Mouse (Mus musculus) neural tube, embryonic 14.5 days (tissue): ENCODE measurements around the gene Spats1. TPM values are rescaled to one million over a fixed set of nuclear protein-coding genes. Genes with fewer than 3 reads are reported as not detected.

ENCODE experiments used
- ATAC-seq: fragments of 200-750 bp; cut with Nextera tagmentation; 2 replicates; pipeline ENCODE4 v1.8.0; 2017; ENCODE audit warnings: low read depth, mild to moderate bottlenecking, moderate TSS enrichment, moderate library complexity
- H3K27ac ChIP-seq: fragments of 300-500 bp; sonication (generic); 2 replicates; pipeline ENCODE4 v1.5.1; 2014; ENCODE audit warnings: low read depth, mild to moderate bottlenecking, control low read depth, low read length, moderate library complexity, mixed read lengths
- H3K27me3 ChIP-seq: fragments of 300-500 bp; sonication (generic); 2 replicates; pipeline ENCODE4 v1.6.1; 2014; ENCODE audit warnings: low read length; ENCODE audit not compliant: control insufficient read depth, insufficient read depth
- H3K36me3 ChIP-seq: fragments of 300-500 bp; sonication (generic); 2 replicates; pipeline ENCODE4 v1.6.1; 2014; ENCODE audit warnings: low read length, mixed read lengths; ENCODE audit not compliant: control insufficient read depth, insufficient read depth
- H3K4me1 ChIP-seq: fragments of 300-500 bp; sonication (generic); 2 replicates; pipeline ENCODE4 v1.6.1; 2014; ENCODE audit warnings: low read length; ENCODE audit not compliant: control insufficient read depth, insufficient read depth
- H3K4me2 ChIP-seq: fragments of 300-500 bp; sonication (generic); 2 replicates; pipeline ENCODE4 v1.6.1; 2014; ENCODE audit warnings: mild to moderate bottlenecking, low read depth, low read length, control low read depth
- H3K4me3 ChIP-seq: fragments of 300-500 bp; sonication (generic); 2 replicates; pipeline ENCODE4 v1.5.1; 2014; ENCODE audit warnings: low read depth, low read length, control low read depth, mixed read lengths
- H3K9ac ChIP-seq: fragments of 300-500 bp; sonication (generic); replicated peaks from 2 replicates; pipeline ENCODE4 v1.6.1; 2014; ENCODE audit warnings: low read depth, mild to moderate bottlenecking, control low read depth, low read length, mixed read lengths
- H3K9me3 ChIP-seq: fragments of 300-500 bp; sonication (generic); 2 replicates; pipeline ENCODE4 v1.6.1; 2016; ENCODE audit warnings: low read length; ENCODE audit not compliant: control insufficient read depth
- WGBS: fragments of 180-500 bp; shearing (Covaris S2); extraction: QIAGEN DNeasy Blood & Tissue Kit; methylation state at CpG from one replicate; pipeline ENCODE4 v1.1.7; 2014; 5-methylcytosine and 5-hydroxymethylcytosine counted together
- polyA plus RNA-seq: library from polyadenylated mRNA; unstranded; fragments of >200 nt; fragmentation: Nextera tagmentation; extraction: Ambion mirVana; gene quantifications from 2 replicates; pipeline ENCODE4 v1.2.1, GENCODE M21; 2014

The Spats1 gene
- polyA plus RNA-seq, 1 experiment from 2014 or later = 2.8 TPM

GRCm38 (mm10) chr17:45499516-45499915 lies 24.3 kb upstream of the Spats1 start:
- Histone ChIP-seq H3K27me3 (no peaks in the 10 kb centered on the region), H3K4me3 (no peak overlapping the region), H3K36me3 (no peaks in the 10 kb centered on the region), H3K9ac (no peak overlapping the region), H3K9me3 (no peaks in the 10 kb centered on the region), H3K4me2 (no peak overlapping the region), H3K4me1 (no peaks in the 10 kb centered on the region), H3K27ac (no peak overlapping the region)
- no peak for ATAC-seq
- 48% methylated on average over 2 of the region's 2 CpGs for WGBS

GRCm38 (mm10) chr17:45498397-45498796 lies 23.2 kb upstream of the Spats1 start:
- Histone ChIP-seq H3K4me2 (no peak overlapping the region), H3K4me1 (no peaks in the 10 kb centered on the region), H3K4me3 (no peak overlapping the region), H3K36me3 (no peaks in the 10 kb centered on the region), H3K27me3 (no peaks in the 10 kb centered on the region), H3K9me3 (no peaks in the 10 kb centered on the region), H3K27ac (no peak overlapping the region), H3K9ac (no peak overlapping the region)
- ATAC-seq = no peak
- WGBS = 85% methylated on average over 13 of the region's 13 CpGs

GRCm38 (mm10) chr17:45495398-45495797 lies 20.2 kb upstream of the Spats1 start:
- Histone ChIP-seq H3K4me2 (no peak overlapping the region), H3K9ac (no peak overlapping the region), H3K36me3 (no peaks in the 10 kb centered on the region), H3K4me3 (no peak overlapping the region), H3K9me3 (no peaks in the 10 kb centered on the region), H3K27ac (no peak overlapping the region), H3K4me1 (no peaks in the 10 kb centered on the region), H3K27me3 (no peaks in the 10 kb centered on the region)
- 82% methylated on average over 11 of the region's 11 CpGs for WGBS
- ATAC-seq = no peak

- no peak overlapping the region for H3K27ac ChIP-seq
- WGBS = 81% methylated on average over 13 of the region's 13 CpGs
- no peaks in the 10 kb centered on the region for H3K27me3 ChIP-seq
- H3K36me3 ChIP-seq = no peaks in the 10 kb centered on the region
- H3K4me1 ChIP-seq = no peaks in the 10 kb centered on the region
- ATAC-seq = no peak
- no peak overlapping the region for H3K4me3 ChIP-seq
- no peaks in the 10 kb centered on the region for H3K9me3 ChIP-seq
- no peak overlapping the region for H3K9ac ChIP-seq
- no peak overlapping the region for H3K4me2 ChIP-seq
These were observed 15.4 kb upstream of the Spats1 start for GRCm38 (mm10) chr17:45490532-45491154.

GRCm38 (mm10) chr17:45489736-45490135 lies 14.5 kb upstream of the Spats1 start:
- H3K4me3 ChIP-seq = no peak overlapping the region
- ATAC-seq = no peak
- no peaks in the 10 kb centered on the region for H3K9me3 ChIP-seq
- no peak overlapping the region for H3K9ac ChIP-seq
- H3K4me2 ChIP-seq = no peak overlapping the region
- 84% methylated on average over 6 of the region's 6 CpGs for WGBS
- H3K4me1 ChIP-seq = no peaks in the 10 kb centered on the region
- H3K27ac ChIP-seq = no peak overlapping the region
- H3K27me3 ChIP-seq = no peaks in the 10 kb centered on the region
- no peaks in the 10 kb centered on the region for H3K36me3 ChIP-seq

- ATAC-seq = no peak
- Histone ChIP-seq H3K27ac (no peak overlapping the region), H3K9me3 (no peaks in the 10 kb centered on the region), H3K4me3 (no peak overlapping the region), H3K36me3 (no peaks in the 10 kb centered on the region), H3K4me2 (no peak overlapping the region), H3K27me3 (no peaks in the 10 kb centered on the region), H3K4me1 (no peaks in the 10 kb centered on the region), H3K9ac (no peak overlapping the region)
- 88% methylated on average over 23 of the region's 23 CpGs for WGBS
These were observed 13.4 kb upstream of the Spats1 start for GRCm38 (mm10) chr17:45488321-45489254.

GRCm38 (mm10) chr17:45487216-45487615 lies 12.0 kb upstream of the Spats1 start:
- H3K27me3 ChIP-seq = no peaks in the 10 kb centered on the region
- no peak overlapping the region for H3K4me3 ChIP-seq
- no peaks in the 10 kb centered on the region for H3K4me1 ChIP-seq
- no peaks in the 10 kb centered on the region for H3K9me3 ChIP-seq
- 26% methylated on average over 5 of the region's 5 CpGs for WGBS
- no peak for ATAC-seq
- no peaks in the 10 kb centered on the region for H3K36me3 ChIP-seq
- no peak overlapping the region for H3K9ac ChIP-seq
- no peak overlapping the region for H3K27ac ChIP-seq
- H3K4me2 ChIP-seq = no peak overlapping the region

- H3K4me3 ChIP-seq = no peak overlapping the region
- 92% methylated on average over 7 of the region's 7 CpGs for WGBS
- ATAC-seq = no peak
- H3K9me3 ChIP-seq = 0 out of 2 replicates have a peak, but pooled peaks cover 2% of the 10 kb centered on the region
- no peak overlapping the region for H3K4me2 ChIP-seq
- H3K27me3 ChIP-seq = no peaks in the 10 kb centered on the region
- H3K9ac ChIP-seq = no peak overlapping the region
- no peak overlapping the region for H3K27ac ChIP-seq
- H3K36me3 ChIP-seq = no peaks in the 10 kb centered on the region
- H3K4me1 ChIP-seq = no peaks in the 10 kb centered on the region
These were observed 10.4 kb upstream of the Spats1 start for GRCm38 (mm10) chr17:45485581-45485980.

- H3K36me3 ChIP-seq = no peaks in the 10 kb centered on the region
- H3K9ac ChIP-seq = no peak overlapping the region
- ATAC-seq = no peak
- H3K4me2 ChIP-seq = no peak overlapping the region
- H3K27me3 ChIP-seq = no peaks in the 10 kb centered on the region
- H3K4me1 ChIP-seq = no peaks in the 10 kb centered on the region
- 0 out of 2 replicates have a peak, but pooled peaks cover 2% of the 10 kb centered on the region for H3K9me3 ChIP-seq
- no peak overlapping the region for H3K4me3 ChIP-seq
- H3K27ac ChIP-seq = no peak overlapping the region
- WGBS = 40% methylated on average over 2 of the region's 2 CpGs
These were observed 5.2 kb upstream of the Spats1 start for GRCm38 (mm10) chr17:45480429-45480828.
